Mouse (Mus musculus): ENCODE data around the gene Elavl4. TPM values are rescaled to one million over a fixed set of nuclear protein-coding genes. Genes with fewer than 3 reads are reported as not detected.

Elavl4 gene
- 336 and 352 TPM in 2 replicates for polyA plus RNA-seq (2015; fragmentation: Nextera tagmentation; extraction: Ambion mirVana)

DNA sequence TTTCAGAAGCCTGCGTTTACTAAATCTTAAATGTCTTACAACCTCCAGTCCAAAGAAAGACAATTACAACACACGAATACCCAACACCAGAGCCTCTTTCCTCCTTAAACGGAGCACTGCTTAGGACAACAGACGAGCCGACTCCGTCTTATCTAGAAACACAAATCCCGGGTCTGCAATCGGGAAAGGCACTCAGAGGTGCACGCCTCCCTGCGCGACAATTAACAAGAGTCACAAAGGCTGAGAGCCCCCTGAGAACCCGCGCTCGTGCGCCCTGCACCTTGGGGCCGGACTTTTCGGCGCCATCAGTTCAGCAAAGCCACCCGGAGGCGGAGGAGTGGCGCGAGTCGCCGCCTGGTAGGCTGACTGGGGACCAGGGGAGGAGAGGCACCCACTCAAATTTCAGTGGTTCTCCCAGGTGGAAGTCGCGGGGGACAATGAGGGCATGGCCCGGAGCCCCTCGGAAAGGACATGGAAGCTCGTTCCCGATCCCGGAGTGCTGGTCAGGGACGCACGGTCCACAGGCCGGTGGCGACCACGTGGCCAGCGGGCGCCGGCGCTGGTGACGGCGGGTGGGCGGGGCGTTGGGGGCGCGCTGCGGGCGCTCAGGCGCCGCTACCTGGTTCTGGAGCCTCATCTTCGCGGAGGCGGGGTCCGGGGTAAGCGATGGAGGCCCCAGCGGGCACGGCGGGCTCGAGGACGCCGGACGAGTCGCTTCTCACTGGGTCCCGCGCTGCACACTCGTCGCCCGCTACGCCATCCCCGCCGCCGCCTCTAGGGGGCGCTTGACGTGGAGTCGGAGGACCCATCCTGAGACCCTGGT lies at the start of gene Elavl4:
Elavl4 (minus strand) TSS at position 732 of the 823 bp plus-strand sequence.
- Histone ChIP-seq H3K4me1 (peaks cover 7% of the 10 kb centered on the region), H3K36me3 (replicated peaks) (no peaks in the 10 kb centered on the region), H3K9ac (peak within 1 kb of the TSS; percentile 87), H3K4me3 (peak within 1 kb of the TSS; percentile 84), H3K4me2 (peak within 1 kb of the TSS; percentile 66), H3K27ac (peak within 1 kb of the TSS; percentile 88), H3K27me3 (replicated peaks) (no peaks in the 10 kb centered on the region), H3K9me3 (no peaks in the 10 kb centered on the region)
- under 1% methylated on average over 75 of the region's 75 CpGs for WGBS
- peak; percentile 97 for ATAC-seq (replicated peaks)

DNA sequence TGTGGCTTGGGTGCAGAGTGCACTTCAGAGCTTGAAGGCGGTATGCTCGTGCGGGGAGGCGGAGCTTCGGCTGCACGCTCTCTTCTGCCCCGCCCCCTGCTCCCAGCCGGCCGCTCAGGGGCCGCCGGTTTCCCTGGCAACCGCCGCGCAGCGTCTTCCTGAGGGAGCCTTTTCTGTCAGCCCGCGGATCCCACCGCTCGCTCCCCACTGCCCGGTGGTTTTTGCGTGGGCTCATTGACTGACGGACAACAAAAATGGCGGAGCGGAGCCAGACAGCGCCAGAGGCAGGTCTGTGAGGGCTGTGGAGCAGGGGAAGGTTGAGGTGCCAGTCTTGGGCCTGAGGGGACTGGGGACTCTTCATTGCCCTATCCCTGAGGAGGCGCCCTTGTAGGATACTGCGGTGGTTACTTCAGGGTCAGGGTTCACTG lies 45.9 kb upstream of the Elavl4 start, which contains the start of gene Agbl4:
Agbl4 (plus strand) TSS at position 44 of the 428 bp plus-strand sequence.
- no peaks in the 10 kb centered on the region for H3K27me3 ChIP-seq (replicated peaks)
- WGBS: under 1% methylated on average over 27 of the region's 27 CpGs
- peak; percentile 99 for ATAC-seq (replicated peaks)

GRCm38 (mm10) chr4:110396221-110396620 lies 44.5 kb upstream of the Elavl4 start:
- WGBS: 66% methylated on average over 5 of the region's 5 CpGs
- Histone ChIP-seq H3K27ac (no peak overlapping the region), H3K4me3 (no peak overlapping the region), H3K4me1 (peaks cover 4% of the 10 kb centered on the region; the same call in 1 of the 2 replicates), H3K27me3 (replicated peaks) (no peaks in the 10 kb centered on the region), H3K4me2 (no peak overlapping the region), H3K9me3 (no peaks in the 10 kb centered on the region), H3K9ac (no peak overlapping the region), H3K36me3 (replicated peaks) (no peaks in the 10 kb centered on the region)
- no peak for ATAC-seq (replicated peaks)

More for the DNA sequence above, 45.9 kb upstream of the Elavl4 start, which contains the start of gene Agbl4:
- H3K4me1 ChIP-seq: peaks cover 4% of the 10 kb centered on the region; the same call in 1 of the 2 replicates
- H3K4me2 ChIP-seq: peak within 1 kb of the TSS; percentile 73
- H3K36me3 ChIP-seq (replicated peaks): no peaks in the 10 kb centered on the region
- H3K9me3 ChIP-seq: no peaks in the 10 kb centered on the region
- H3K27ac ChIP-seq: peak within 1 kb of the TSS; percentile 48; the same call in 1 of the 2 replicates
- peak within 1 kb of the TSS; percentile 41 for H3K9ac ChIP-seq
- H3K4me3 ChIP-seq: peak within 1 kb of the TSS; percentile 70

DNA sequence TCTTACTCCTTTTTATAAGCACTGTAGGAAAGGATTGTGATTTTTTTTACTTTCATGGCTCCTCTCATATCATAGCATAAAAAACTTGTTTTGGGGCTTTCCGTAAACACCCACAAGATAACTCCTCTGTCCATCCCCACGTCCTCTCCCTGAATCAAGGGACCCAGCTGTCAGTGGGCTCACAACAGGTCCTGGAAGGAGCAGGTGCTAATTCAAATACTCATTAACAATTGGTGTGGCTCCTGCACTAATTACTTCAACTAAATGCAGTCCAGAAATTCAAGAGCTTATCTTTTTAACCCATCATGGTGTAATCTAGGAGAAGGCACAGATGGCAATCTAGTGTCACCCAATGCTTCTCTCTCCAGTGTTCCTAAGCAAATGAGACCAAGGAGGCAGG lies 8.9 kb upstream of the Elavl4 start:
- no peak for ATAC-seq (replicated peaks)
- Histone ChIP-seq H3K27me3 (replicated peaks) (no peaks in the 10 kb centered on the region), H3K9ac (no peak overlapping the region), H3K4me3 (no peak overlapping the region), H3K9me3 (no peaks in the 10 kb centered on the region), H3K4me1 (no peaks in the 10 kb centered on the region), H3K27ac (no peak overlapping the region), H3K36me3 (replicated peaks) (no peaks in the 10 kb centered on the region), H3K4me2 (no peak overlapping the region)
- 62% methylated on average over 2 of the region's 2 CpGs for WGBS

- H3K4me2 ChIP-seq: peak overlapping the region; percentile 66
- peak overlapping the region; percentile 88 for H3K27ac ChIP-seq
- peak overlapping the region; percentile 87 for H3K9ac ChIP-seq
- peak; percentile 37 for ATAC-seq (replicated peaks)
- no peaks in the 10 kb centered on the region for H3K27me3 ChIP-seq (replicated peaks)
- WGBS: 8% methylated on average over 5 of the region's 5 CpGs
- no peaks in the 10 kb centered on the region for H3K36me3 ChIP-seq (replicated peaks)
- H3K4me3 ChIP-seq: peak overlapping the region; percentile 84
- H3K9me3 ChIP-seq: no peaks in the 10 kb centered on the region
- peaks cover 7% of the 10 kb centered on the region for H3K4me1 ChIP-seq
These were observed 276 bp upstream of the Elavl4 start for GRCm38 (mm10) chr4:110352001-110352369.

DNA sequence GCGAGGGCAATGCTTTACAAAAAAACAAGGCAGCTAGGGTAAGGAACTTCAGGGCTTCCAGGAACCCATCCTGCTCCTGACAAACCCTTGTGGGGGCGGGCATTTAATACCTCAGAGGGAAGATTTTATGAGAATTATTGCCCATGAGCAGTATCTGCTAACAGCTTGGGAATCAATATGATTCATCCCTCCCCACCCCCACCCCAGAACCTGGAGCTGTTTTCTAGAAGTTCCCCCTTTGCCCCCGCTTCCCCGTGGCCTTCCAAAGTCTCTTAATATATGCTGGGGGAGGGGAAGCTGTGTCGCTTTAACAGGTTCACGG lies 892 bp downstream of the Elavl4 start:
- no peak for ATAC-seq (replicated peaks)
- no peaks in the 10 kb centered on the region for H3K9me3 ChIP-seq
- peak overlapping the region; percentile 66 for H3K4me2 ChIP-seq
- peak overlapping the region; percentile 87 for H3K9ac ChIP-seq
- peak overlapping the region; percentile 84 for H3K4me3 ChIP-seq
- H3K4me1 ChIP-seq: peaks cover 7% of the 10 kb centered on the region
- 4% methylated on average over 6 of the region's 6 CpGs for WGBS
- H3K27ac ChIP-seq: peak overlapping the region; percentile 88
- no peaks in the 10 kb centered on the region for H3K36me3 ChIP-seq (replicated peaks)
- no peaks in the 10 kb centered on the region for H3K27me3 ChIP-seq (replicated peaks)

GRCm38 (mm10) chr4:110323912-110324311 lies 27.8 kb downstream of the Elavl4 start:
- H3K4me1 ChIP-seq: no peaks in the 10 kb centered on the region
- H3K36me3 ChIP-seq (replicated peaks): no peaks in the 10 kb centered on the region
- H3K4me2 ChIP-seq: no peak overlapping the region
- no peaks in the 10 kb centered on the region for H3K27me3 ChIP-seq (replicated peaks)
- no peak overlapping the region for H3K4me3 ChIP-seq
- 60% methylated on average over 3 of the region's 3 CpGs for WGBS
- no peak for ATAC-seq (replicated peaks)
- H3K9me3 ChIP-seq: no peaks in the 10 kb centered on the region
- H3K27ac ChIP-seq: no peak overlapping the region
- no peak overlapping the region for H3K9ac ChIP-seq

- Histone ChIP-seq H3K4me1 (no peaks in the 10 kb centered on the region), H3K36me3 (replicated peaks) (no peaks in the 10 kb centered on the region), H3K9ac (no peak overlapping the region), H3K4me3 (no peak overlapping the region), H3K27ac (no peak overlapping the region), H3K9me3 (no peaks in the 10 kb centered on the region), H3K27me3 (replicated peaks) (no peaks in the 10 kb centered on the region), H3K4me2 (no peak overlapping the region)
- 25% methylated on average over 1 of the region's 1 CpGs for WGBS
- ATAC-seq (replicated peaks): no peak
These were observed 39.6 kb downstream of the Elavl4 start for GRCm38 (mm10) chr4:110312126-110312525.

GRCm38 (mm10) chr4:110306972-110307371 lies 44.7 kb downstream of the Elavl4 start:
- H3K36me3 ChIP-seq (replicated peaks): no peaks in the 10 kb centered on the region
- no peak overlapping the region for H3K27ac ChIP-seq
- H3K4me1 ChIP-seq: no peaks in the 10 kb centered on the region
- no peaks in the 10 kb centered on the region for H3K9me3 ChIP-seq
- WGBS: 57% methylated on average over 5 of the region's 5 CpGs
- H3K9ac ChIP-seq: no peak overlapping the region
- ATAC-seq (replicated peaks): no peak
- no peak overlapping the region for H3K4me2 ChIP-seq
- H3K27me3 ChIP-seq (replicated peaks): no peaks in the 10 kb centered on the region
- no peak overlapping the region for H3K4me3 ChIP-seq

- no peak overlapping the region for H3K27ac ChIP-seq
- 81% methylated on average over 11 of the region's 11 CpGs for WGBS
- H3K4me2 ChIP-seq: no peak overlapping the region
- no peaks in the 10 kb centered on the region for H3K9me3 ChIP-seq
- no peaks in the 10 kb centered on the region for H3K4me1 ChIP-seq
- no peaks in the 10 kb centered on the region for H3K27me3 ChIP-seq (replicated peaks)
- H3K36me3 ChIP-seq (replicated peaks): no peaks in the 10 kb centered on the region
- no peak overlapping the region for H3K4me3 ChIP-seq
- H3K9ac ChIP-seq: no peak overlapping the region
- no peak for ATAC-seq (replicated peaks)
These were observed 45.1 kb downstream of the Elavl4 start for GRCm38 (mm10) chr4:110306559-110306958.

DNA sequence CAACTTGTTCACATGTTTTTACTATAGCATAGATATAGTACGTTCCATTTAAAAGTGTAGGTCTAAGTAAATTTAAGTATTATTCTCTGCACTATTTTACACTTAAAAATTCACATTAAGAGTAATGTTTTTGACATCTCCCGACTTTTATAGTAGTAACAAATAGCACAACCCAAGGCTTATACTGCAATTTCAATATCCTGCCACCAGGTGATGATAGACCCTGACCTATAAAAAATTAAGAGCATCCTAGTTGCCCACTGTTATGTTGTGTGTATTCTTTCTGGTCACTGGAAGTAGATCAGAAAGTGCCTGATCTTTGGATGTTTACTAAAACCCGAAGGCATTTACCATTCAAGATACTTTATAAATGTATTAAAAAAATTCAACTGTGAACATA lies 55.9 kb downstream of the Elavl4 start:
- Histone ChIP-seq H3K27me3 (replicated peaks) (no peaks in the 10 kb centered on the region), H3K4me3 (no peak overlapping the region)
- WGBS: 96% methylated on average over 3 of the region's 3 CpGs

GRCm38 (mm10) chr4:110293238-110293637 lies 58.5 kb downstream of the Elavl4 start:
- Histone ChIP-seq H3K4me2 (no peak overlapping the region), H3K27ac (no peak overlapping the region), H3K4me1 (peaks cover 8% of the 10 kb centered on the region), H3K36me3 (replicated peaks) (no peaks in the 10 kb centered on the region), H3K27me3 (replicated peaks) (no peaks in the 10 kb centered on the region), H3K4me3 (no peak overlapping the region), H3K9ac (no peak overlapping the region), H3K9me3 (no peaks in the 10 kb centered on the region)
- WGBS: 70% methylated on average over 5 of the region's 5 CpGs
- ATAC-seq (replicated peaks): no peak

More for the DNA sequence above, 55.9 kb downstream of the Elavl4 start:
- Histone ChIP-seq H3K4me1 (0 out of 2 replicates have a peak, but pooled peaks cover 2% of the 10 kb centered on the region), H3K9ac (no peak overlapping the region), H3K27ac (no peak overlapping the region), H3K9me3 (no peaks in the 10 kb centered on the region), H3K36me3 (replicated peaks) (no peaks in the 10 kb centered on the region), H3K4me2 (no peak overlapping the region)
- ATAC-seq (replicated peaks): no peak

DNA sequence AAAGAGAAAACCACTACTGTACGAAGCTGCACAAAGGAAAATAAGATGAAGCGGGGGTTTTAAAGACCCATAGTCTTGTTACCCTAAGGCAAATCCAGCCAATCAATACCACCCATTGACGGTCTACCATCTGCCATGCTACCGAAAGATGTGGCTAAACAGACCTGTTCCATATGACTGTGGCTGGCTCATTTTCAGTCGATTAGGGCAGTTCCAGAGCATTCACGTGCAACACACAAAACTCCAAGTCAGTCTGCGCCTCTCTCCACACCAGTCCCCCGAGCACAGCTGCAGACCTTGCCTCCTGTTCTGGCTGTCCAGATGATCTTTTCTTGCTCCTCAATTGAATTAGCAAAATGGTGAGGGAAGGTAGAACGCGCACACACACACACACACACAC lies 59.2 kb downstream of the Elavl4 start:
- no peak overlapping the region for H3K4me3 ChIP-seq
- no peaks in the 10 kb centered on the region for H3K36me3 ChIP-seq (replicated peaks)
- ATAC-seq (replicated peaks): no peak
- peak overlapping the region; percentile 8; the same call in 1 of the 2 replicates for H3K4me2 ChIP-seq
- H3K4me1 ChIP-seq: peaks cover 10% of the 10 kb centered on the region
- no peak overlapping the region for H3K27ac ChIP-seq
- H3K27me3 ChIP-seq (replicated peaks): no peaks in the 10 kb centered on the region
- 38% methylated on average over 10 of the region's 10 CpGs for WGBS
- H3K9me3 ChIP-seq: no peaks in the 10 kb centered on the region
- no peak overlapping the region for H3K9ac ChIP-seq

Measured in midbrain, embryonic 15.5 days (tissue).